Mouse (Mus musculus): Measurements from ENCODE around the gene Thsd7a.

The Thsd7a gene

GRCm38 (mm10) chr6:12748787-12749530 lies at the start of gene Thsd7a:
Gene Thsd7a, minus strand, starts transcription at chr6:12749410.
- no peak for TF ChIP-seq GATA4 (IDR thresholded peaks at IDR 0.05; ENCODE audit: insufficient replicate concordance, low read length)

GRCm38 (mm10) chr6:12787129-12787528 lies 37.9 kb upstream of the Thsd7a start:
- TF ChIP-seq GATA4 (IDR thresholded peaks at IDR 0.05; ENCODE audit: insufficient replicate concordance, low read length), result no peak

GRCm38 (mm10) chr6:12786378-12786982 lies 37.3 kb upstream of the Thsd7a start:
- TF ChIP-seq GATA4 (IDR thresholded peaks at IDR 0.05; ENCODE audit: insufficient replicate concordance, low read length), result no peak

GRCm38 (mm10) chr6:12784918-12785618 lies 35.9 kb upstream of the Thsd7a start:
- TF ChIP-seq GATA4 (IDR thresholded peaks at IDR 0.05; ENCODE audit: insufficient replicate concordance, low read length), result no peak

- TF ChIP-seq GATA4 (IDR thresholded peaks at IDR 0.05; ENCODE audit: insufficient replicate concordance, low read length), result no peak
Observed at GRCm38 (mm10) chr6:12772799-12773198, 23.6 kb upstream of the Thsd7a start.

- no peak for TF ChIP-seq GATA4 (IDR thresholded peaks at IDR 0.05; ENCODE audit: insufficient replicate concordance, low read length)
Observed at GRCm38 (mm10) chr6:12765191-12765590, 16.0 kb upstream of the Thsd7a start.

GRCm38 (mm10) chr6:12764606-12765005 lies 15.4 kb upstream of the Thsd7a start:
- TF ChIP-seq GATA4 (IDR thresholded peaks at IDR 0.05; ENCODE audit: insufficient replicate concordance, low read length), result no peak

- TF ChIP-seq GATA4 (IDR thresholded peaks at IDR 0.05; ENCODE audit: insufficient replicate concordance, low read length), result no peak
Observed at GRCm38 (mm10) chr6:12763816-12764215, 14.6 kb upstream of the Thsd7a start.

GRCm38 (mm10) chr6:12759328-12760193 lies 10.4 kb upstream of the Thsd7a start:
- no peak for TF ChIP-seq GATA4 (IDR thresholded peaks at IDR 0.05; ENCODE audit: insufficient replicate concordance, low read length)

- no peak for TF ChIP-seq GATA4 (IDR thresholded peaks at IDR 0.05; ENCODE audit: insufficient replicate concordance, low read length)
Observed at GRCm38 (mm10) chr6:12752297-12752696, 3.1 kb upstream of the Thsd7a start.

GRCm38 (mm10) chr6:12750441-12750840 lies 1.2 kb upstream of the Thsd7a start:
- TF ChIP-seq GATA4 (IDR thresholded peaks at IDR 0.05; ENCODE audit: insufficient replicate concordance, low read length), result no peak

GRCm38 (mm10) chr6:12749531-12750210 lies 461 bp upstream of the Thsd7a start:
- TF ChIP-seq GATA4 (IDR thresholded peaks at IDR 0.05; ENCODE audit: insufficient replicate concordance, low read length), result no peak

GRCm38 (mm10) chr6:12748454-12748786 lies 790 bp downstream of the Thsd7a start:
- TF ChIP-seq GATA4 (IDR thresholded peaks at IDR 0.05; ENCODE audit: insufficient replicate concordance, low read length), result no peak

GRCm38 (mm10) chr6:12747856-12748450 lies 1.3 kb downstream of the Thsd7a start:
- TF ChIP-seq GATA4 (IDR thresholded peaks at IDR 0.05; ENCODE audit: insufficient replicate concordance, low read length), result no peak
